Mouse (Mus musculus) bone marrow macrophage, adult 2 months (primary cell): ENCODE measurements around the gene Iqsec1.

ENCODE experiments used
- CTCF ChIP-seq: IDR thresholded peaks from 2 replicates; pipeline ENCODE4 v1.5.1; 2012; ENCODE audit warnings: low read depth, mild to moderate bottlenecking, low read length, moderate library complexity
- POLR2A ChIP-seq: IDR thresholded peaks from 2 replicates; pipeline ENCODE4 v1.6.1; 2012; ENCODE audit warnings: mild to moderate bottlenecking, low read depth, low read length, borderline replicate concordance

GRCm38 (mm10) chr6:90809960-90810362, 178.5 kb downstream of the Iqsec1 start:
- TF ChIP-seq CTCF (no peak), POLR2A (no peak)
